Mouse (Mus musculus): ENCODE results near the gene Smoc1. TPM values are rescaled to one million over a fixed set of nuclear protein-coding genes. Genes with fewer than 3 reads are reported as not detected.

Smoc1 gene
- polyA plus RNA-seq, 1 experiment from 2014 or later: 10.7 TPM

- 35% methylated on average over 11 of the region's 11 CpGs for WGBS
- DNase-seq (ENCODE audit: low spot score) (no peak), ATAC-seq (ENCODE audit: low read depth) (no peak)
- H3K27me3 ChIP-seq (replicated peaks; ENCODE audit: control insufficient read depth, insufficient read depth, low read length): no peaks in the 10 kb centered on the region
- H3K4me2 ChIP-seq (ENCODE audit: low read depth, low read length): no peak overlapping the region
- no peak overlapping the region for H3K9ac ChIP-seq (ENCODE audit: low read depth, low read length)
- peaks cover 10% of the 10 kb centered on the region for H3K4me1 ChIP-seq (ENCODE audit: control insufficient read depth, insufficient read depth, low read length)
- H3K27ac ChIP-seq (replicated peaks; ENCODE audit: low read depth, low read length): no peak overlapping the region
- no peaks in the 10 kb centered on the region for H3K36me3 ChIP-seq (ENCODE audit: control insufficient read depth, insufficient read depth, low read length)
- no peak overlapping the region for H3K4me3 ChIP-seq (ENCODE audit: low read depth, low read length)
- H3K9me3 ChIP-seq (ENCODE audit: control insufficient read depth, low read length): no peaks in the 10 kb centered on the region
These were observed 68.3 kb downstream of the Smoc1 start for GRCm38 (mm10) chr12:81094766-81095405.

GRCm38 (mm10) chr12:81097267-81097666 lies 70.7 kb downstream of the Smoc1 start:
- H3K4me1 ChIP-seq (ENCODE audit: control insufficient read depth, insufficient read depth, low read length): peaks cover 9% of the 10 kb centered on the region; the same call in 1 of the 2 replicates
- no peak for ATAC-seq (ENCODE audit: low read depth)
- no peaks in the 10 kb centered on the region for H3K36me3 ChIP-seq (ENCODE audit: control insufficient read depth, insufficient read depth, low read length)
- H3K9ac ChIP-seq (ENCODE audit: low read depth, low read length): no peak overlapping the region
- no peaks in the 10 kb centered on the region for H3K27me3 ChIP-seq (replicated peaks; ENCODE audit: control insufficient read depth, insufficient read depth, low read length)
- H3K4me2 ChIP-seq (ENCODE audit: low read depth, low read length): no peak overlapping the region
- no peak overlapping the region for H3K27ac ChIP-seq (replicated peaks; ENCODE audit: low read depth, low read length)
- 72% methylated on average over 7 of the region's 7 CpGs for WGBS
- no peaks in the 10 kb centered on the region for H3K9me3 ChIP-seq (ENCODE audit: control insufficient read depth, low read length)
- no peak overlapping the region for H3K4me3 ChIP-seq (ENCODE audit: low read depth, low read length)
- no peak for DNase-seq (ENCODE audit: low spot score)

- ATAC-seq (ENCODE audit: low read depth): no peak
- Histone ChIP-seq H3K27me3 (replicated peaks; ENCODE audit: control insufficient read depth, insufficient read depth, low read length) (no peaks in the 10 kb centered on the region), H3K4me2 (ENCODE audit: low read depth, low read length) (no peak overlapping the region), H3K36me3 (ENCODE audit: control insufficient read depth, insufficient read depth, low read length) (no peaks in the 10 kb centered on the region), H3K27ac (replicated peaks; ENCODE audit: low read depth, low read length) (no peak overlapping the region), H3K9me3 (ENCODE audit: control insufficient read depth, low read length) (no peaks in the 10 kb centered on the region), H3K9ac (ENCODE audit: low read depth, low read length) (no peak overlapping the region), H3K4me3 (ENCODE audit: low read depth, low read length) (no peak overlapping the region), H3K4me1 (ENCODE audit: control insufficient read depth, insufficient read depth, low read length) (peaks cover 9% of the 10 kb centered on the region; the same call in 1 of the 2 replicates)
- 50% methylated on average over 4 of the region's 4 CpGs for WGBS
- no peak for DNase-seq (ENCODE audit: low spot score)
These were observed 71.1 kb downstream of the Smoc1 start for GRCm38 (mm10) chr12:81097738-81098137.

- no peak for ATAC-seq (ENCODE audit: low read depth)
- 65% methylated on average over 5 of the region's 5 CpGs for WGBS
These were observed 72.6 kb downstream of the Smoc1 start for GRCm38 (mm10) chr12:81099161-81099560.

GRCm38 (mm10) chr12:81101691-81102090 lies 75.1 kb downstream of the Smoc1 start:
- ATAC-seq (ENCODE audit: low read depth) (no peak), DNase-seq (ENCODE audit: low spot score) (no peak)
- H3K36me3 ChIP-seq (ENCODE audit: control insufficient read depth, insufficient read depth, low read length): no peaks in the 10 kb centered on the region
- no peak overlapping the region for H3K4me2 ChIP-seq (ENCODE audit: low read depth, low read length)
- H3K4me3 ChIP-seq (ENCODE audit: low read depth, low read length): no peak overlapping the region
- H3K4me1 ChIP-seq (ENCODE audit: control insufficient read depth, insufficient read depth, low read length): peaks cover 6% of the 10 kb centered on the region; the same call in 1 of the 2 replicates
- no peaks in the 10 kb centered on the region for H3K9me3 ChIP-seq (ENCODE audit: control insufficient read depth, low read length)
- no peak overlapping the region for H3K27ac ChIP-seq (replicated peaks; ENCODE audit: low read depth, low read length)
- 72% methylated on average over 7 of the region's 7 CpGs for WGBS
- no peak overlapping the region for H3K9ac ChIP-seq (ENCODE audit: low read depth, low read length)
- H3K27me3 ChIP-seq (replicated peaks; ENCODE audit: control insufficient read depth, insufficient read depth, low read length): no peaks in the 10 kb centered on the region

More at GRCm38 (mm10) chr12:81099161-81099560, 72.6 kb downstream of the Smoc1 start:
- no peak overlapping the region for H3K4me2 ChIP-seq (ENCODE audit: low read depth, low read length)
- H3K4me3 ChIP-seq (ENCODE audit: low read depth, low read length): no peak overlapping the region
- no peaks in the 10 kb centered on the region for H3K36me3 ChIP-seq (ENCODE audit: control insufficient read depth, insufficient read depth, low read length)
- H3K27me3 ChIP-seq (replicated peaks; ENCODE audit: control insufficient read depth, insufficient read depth, low read length): no peaks in the 10 kb centered on the region
- H3K9ac ChIP-seq (ENCODE audit: low read depth, low read length): no peak overlapping the region
- H3K9me3 ChIP-seq (ENCODE audit: control insufficient read depth, low read length): no peaks in the 10 kb centered on the region
- DNase-seq (ENCODE audit: low spot score): no peak
- no peak overlapping the region for H3K27ac ChIP-seq (replicated peaks; ENCODE audit: low read depth, low read length)
- peaks cover 9% of the 10 kb centered on the region; the same call in 1 of the 2 replicates for H3K4me1 ChIP-seq (ENCODE audit: control insufficient read depth, insufficient read depth, low read length)

- 81% methylated on average over 14 of the region's 14 CpGs for WGBS
- ATAC-seq (ENCODE audit: low read depth) (no peak), DNase-seq (ENCODE audit: low spot score) (no peak)
- Histone ChIP-seq H3K4me1 (ENCODE audit: control insufficient read depth, insufficient read depth, low read length) (peaks cover 6% of the 10 kb centered on the region; the same call in 1 of the 2 replicates), H3K9me3 (ENCODE audit: control insufficient read depth, low read length) (no peaks in the 10 kb centered on the region), H3K4me2 (ENCODE audit: low read depth, low read length) (no peak overlapping the region), H3K36me3 (ENCODE audit: control insufficient read depth, insufficient read depth, low read length) (no peaks in the 10 kb centered on the region), H3K27me3 (replicated peaks; ENCODE audit: control insufficient read depth, insufficient read depth, low read length) (no peaks in the 10 kb centered on the region), H3K4me3 (ENCODE audit: low read depth, low read length) (no peak overlapping the region), H3K27ac (replicated peaks; ENCODE audit: low read depth, low read length) (no peak overlapping the region), H3K9ac (ENCODE audit: low read depth, low read length) (no peak overlapping the region)
These were observed 77.9 kb downstream of the Smoc1 start for GRCm38 (mm10) chr12:81104546-81104945.

GRCm38 (mm10) chr12:81105721-81106633 lies 79.4 kb downstream of the Smoc1 start:
- ATAC-seq (ENCODE audit: low read depth): no peak
- 85% methylated on average over 11 of the region's 12 CpGs for WGBS
- DNase-seq (ENCODE audit: low spot score): no peak

GRCm38 (mm10) chr12:81107278-81108100 lies 80.9 kb downstream of the Smoc1 start:
- Histone ChIP-seq H3K4me2 (ENCODE audit: low read depth, low read length) (no peak overlapping the region), H3K4me3 (ENCODE audit: low read depth, low read length) (no peak overlapping the region), H3K9ac (ENCODE audit: low read depth, low read length) (no peak overlapping the region), H3K27ac (replicated peaks; ENCODE audit: low read depth, low read length) (no peak overlapping the region), H3K36me3 (ENCODE audit: control insufficient read depth, insufficient read depth, low read length) (no peaks in the 10 kb centered on the region), H3K4me1 (ENCODE audit: control insufficient read depth, insufficient read depth, low read length) (no peaks in the 10 kb centered on the region), H3K9me3 (ENCODE audit: control insufficient read depth, low read length) (no peaks in the 10 kb centered on the region), H3K27me3 (replicated peaks; ENCODE audit: control insufficient read depth, insufficient read depth, low read length) (no peaks in the 10 kb centered on the region)
- DNase-seq (ENCODE audit: low spot score) (no peak), ATAC-seq (ENCODE audit: low read depth) (no peak)
- 70% methylated on average over 14 of the region's 14 CpGs for WGBS

More at GRCm38 (mm10) chr12:81105721-81106633, 79.4 kb downstream of the Smoc1 start:
- Histone ChIP-seq H3K9me3 (ENCODE audit: control insufficient read depth, low read length) (no peaks in the 10 kb centered on the region), H3K4me3 (ENCODE audit: low read depth, low read length) (no peak overlapping the region), H3K27ac (replicated peaks; ENCODE audit: low read depth, low read length) (no peak overlapping the region), H3K27me3 (replicated peaks; ENCODE audit: control insufficient read depth, insufficient read depth, low read length) (no peaks in the 10 kb centered on the region), H3K36me3 (ENCODE audit: control insufficient read depth, insufficient read depth, low read length) (no peaks in the 10 kb centered on the region), H3K4me1 (ENCODE audit: control insufficient read depth, insufficient read depth, low read length) (no peaks in the 10 kb centered on the region), H3K9ac (ENCODE audit: low read depth, low read length) (no peak overlapping the region), H3K4me2 (ENCODE audit: low read depth, low read length) (no peak overlapping the region)
